Mouse (Mus musculus) kidney, adult 2 months (tissue): ENCODE results near the gene Nmrk1. TPM values are rescaled to one million over a fixed set of nuclear protein-coding genes. Genes with fewer than 3 reads are reported as not detected.

Experiments used
- DNase-seq: peaks from one replicate; pipeline ENCODE4 v3.0.0; 2021
- H3K27ac ChIP-seq: fragments of 200-500 bp; 2 replicates; pipeline ENCODE4 v1.5.1; 2012; ENCODE audit warnings: low read depth, low read length, control low read depth, inconsistent platforms; ENCODE audit not compliant: insufficient read depth
- H3K27me3 ChIP-seq: fragments of 200-500 bp; replicated peaks from 2 replicates; pipeline ENCODE4 v1.6.1; 2012; ENCODE audit warnings: mild to moderate bottlenecking, moderate library complexity, low read length, inconsistent platforms; ENCODE audit not compliant: control insufficient read depth, insufficient read depth
- H3K36me3 ChIP-seq: fragments of 200-500 bp; 2 replicates; pipeline ENCODE4 v1.6.1; 2012; ENCODE audit warnings: mild to moderate bottlenecking, moderate library complexity, low read length, inconsistent platforms; ENCODE audit not compliant: control insufficient read depth, insufficient read depth
- H3K4me1 ChIP-seq: fragments of 200-500 bp; 2 replicates; pipeline ENCODE4 v1.6.1; 2011; ENCODE audit warnings: low read length; ENCODE audit not compliant: control insufficient read depth, insufficient read depth
- H3K4me3 ChIP-seq: fragments of 200-500 bp; 2 replicates; pipeline ENCODE4 v1.5.1; 2011; ENCODE audit warnings: mild to moderate bottlenecking, low read depth, low read length, control low read depth; ENCODE audit not compliant: insufficient read depth
- CTCF ChIP-seq: fragments of 200-500 bp; conservative IDR thresholded peaks from 2 replicates; pipeline ENCODE4 v1.5.1; 2011; ENCODE audit warnings: low read depth, mild to moderate bottlenecking, control low read depth, low read length, moderate library complexity, mixed read lengths; ENCODE audit not compliant: insufficient read depth, insufficient read length
- POLR2A ChIP-seq: fragments of 200-500 bp; IDR thresholded peaks from one replicate; pipeline ENCODE4 v1.6.1; 2011; ENCODE audit warnings: low read depth, low read length, control low read depth
- WGBS: fragments of 180-500 bp; shearing (Covaris S2); methylation state at CpG from one replicate; pipeline ENCODE4 v1.1.7; 2018; 5-methylcytosine and 5-hydroxymethylcytosine counted together
- polyA plus RNA-seq: library from polyadenylated mRNA; depleted of rRNA; stranded (reverse); fragments of >200 nt; gene quantifications from 2 replicates; pipeline ENCODE4 v1.2.3, GENCODE M21; 2012

Gene Nmrk1
- polyA plus RNA-seq, 1 experiment, result 78.6 TPM

DNA sequence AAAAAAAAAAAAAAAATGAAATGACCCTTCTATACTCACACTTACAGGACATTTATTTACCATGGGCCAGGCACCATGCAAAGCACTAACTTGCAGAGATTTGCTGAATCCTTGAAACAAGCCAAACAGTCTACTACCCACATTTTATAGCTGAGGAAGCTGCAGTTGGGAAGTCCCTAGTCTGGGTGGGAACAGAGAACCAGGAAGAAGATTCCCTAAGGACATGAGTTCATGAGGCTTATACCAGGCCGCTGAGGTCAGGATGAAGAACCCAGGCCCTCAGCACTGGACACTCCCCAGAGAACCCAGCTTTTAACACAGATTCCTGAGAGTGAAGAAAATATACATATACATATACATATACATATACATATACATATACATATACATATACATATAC, 14.2 kb upstream of the Nmrk1 start:
- no peak for TF ChIP-seq POLR2A
- TF ChIP-seq CTCF, result no peak
- Histone ChIP-seq H3K27me3 (no peaks in the 10 kb centered on the region), H3K27ac (0 out of 2 replicates have a peak overlapping the region, but pooled peaks have one; percentile 40), H3K36me3 (no peaks in the 10 kb centered on the region), H3K4me1 (peaks cover 24% of the 10 kb centered on the region), H3K4me3 (no peak overlapping the region)
- no peak for DNase-seq
- 68% methylated on average over 1 of the region's 1 CpGs for WGBS

DNA sequence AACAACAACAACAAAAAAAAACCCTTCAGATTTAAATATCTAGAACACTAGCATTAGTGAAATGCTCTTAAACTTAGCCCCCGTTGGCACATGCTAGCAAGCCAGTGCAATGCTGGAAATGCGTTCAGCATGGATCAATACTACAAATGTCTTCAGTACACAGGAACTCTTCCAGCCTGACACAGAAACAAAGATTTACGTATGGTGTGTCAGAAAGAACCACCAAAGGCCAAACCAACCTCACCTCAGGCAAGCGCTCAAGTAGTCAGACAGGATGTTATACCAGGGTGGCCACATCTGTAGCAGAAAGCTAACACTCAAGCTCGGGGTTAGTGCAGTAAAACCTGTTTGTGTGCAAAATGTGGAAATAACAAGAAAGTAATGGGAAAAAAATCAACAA, 12.7 kb upstream of the Nmrk1 start:
- WGBS, result 54% methylated on average over 5 of the region's 5 CpGs
- no peaks in the 10 kb centered on the region for H3K27me3 ChIP-seq
- H3K27ac ChIP-seq, result no peak overlapping the region
- H3K36me3 ChIP-seq, result no peaks in the 10 kb centered on the region
- no peak for TF ChIP-seq CTCF
- no peak for TF ChIP-seq POLR2A
- H3K4me3 ChIP-seq, result no peak overlapping the region
- H3K4me1 ChIP-seq, result peaks cover 21% of the 10 kb centered on the region
- DNase-seq, result no peak

GRCm38 (mm10) chr19:18619691-18620090, 12.1 kb upstream of the Nmrk1 start:
- H3K4me3 ChIP-seq, result no peak overlapping the region
- DNase-seq, result no peak
- no peaks in the 10 kb centered on the region for H3K36me3 ChIP-seq
- no peak overlapping the region for H3K27ac ChIP-seq
- no peaks in the 10 kb centered on the region for H3K27me3 ChIP-seq
- TF ChIP-seq CTCF (no peak), POLR2A (no peak)
- WGBS, result 89% methylated on average over 1 of the region's 1 CpGs
- peaks cover 21% of the 10 kb centered on the region for H3K4me1 ChIP-seq

DNA sequence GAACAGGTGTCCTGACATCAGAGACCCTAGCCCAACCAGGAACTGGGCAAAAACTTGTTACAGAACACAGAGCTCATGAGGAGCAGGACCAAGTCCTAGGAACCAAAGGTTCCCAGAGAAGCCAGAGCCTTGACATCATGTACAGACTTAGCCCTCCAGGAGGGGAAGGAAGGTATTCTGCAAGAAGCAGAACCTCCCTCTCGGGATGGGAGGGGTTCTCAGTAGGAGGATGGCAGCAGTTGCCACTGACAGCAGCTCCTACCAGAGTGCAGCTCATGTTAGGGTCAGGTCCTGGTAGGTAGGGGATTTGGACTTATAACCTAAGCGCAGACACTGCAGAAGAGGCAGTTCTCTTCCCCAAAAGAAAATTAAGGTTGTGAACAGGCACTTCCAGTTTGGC, 7.9 kb upstream of the Nmrk1 start:
- H3K4me3 ChIP-seq, result no peak overlapping the region
- WGBS, result 69% methylated on average over 2 of the region's 2 CpGs
- no peaks in the 10 kb centered on the region for H3K27me3 ChIP-seq
- TF ChIP-seq CTCF, result no peak
- TF ChIP-seq POLR2A, result no peak
- no peak for DNase-seq
- peaks cover 17% of the 10 kb centered on the region for H3K4me1 ChIP-seq
- no peaks in the 10 kb centered on the region for H3K36me3 ChIP-seq
- H3K27ac ChIP-seq, result no peak overlapping the region

- no peaks in the 10 kb centered on the region for H3K36me3 ChIP-seq
- peak; percentile 95 for DNase-seq
- H3K27ac ChIP-seq, result peak overlapping the region; percentile 98
- H3K4me1 ChIP-seq, result peaks cover 13% of the 10 kb centered on the region
- no peaks in the 10 kb centered on the region for H3K27me3 ChIP-seq
- WGBS, result 21% methylated on average over 1 of the region's 1 CpGs
- TF ChIP-seq POLR2A (no peak), CTCF (no peak)
- no peak overlapping the region for H3K4me3 ChIP-seq
Measured at GRCm38 (mm10) chr19:18629589-18629988, 2.2 kb upstream of the Nmrk1 start.

DNA sequence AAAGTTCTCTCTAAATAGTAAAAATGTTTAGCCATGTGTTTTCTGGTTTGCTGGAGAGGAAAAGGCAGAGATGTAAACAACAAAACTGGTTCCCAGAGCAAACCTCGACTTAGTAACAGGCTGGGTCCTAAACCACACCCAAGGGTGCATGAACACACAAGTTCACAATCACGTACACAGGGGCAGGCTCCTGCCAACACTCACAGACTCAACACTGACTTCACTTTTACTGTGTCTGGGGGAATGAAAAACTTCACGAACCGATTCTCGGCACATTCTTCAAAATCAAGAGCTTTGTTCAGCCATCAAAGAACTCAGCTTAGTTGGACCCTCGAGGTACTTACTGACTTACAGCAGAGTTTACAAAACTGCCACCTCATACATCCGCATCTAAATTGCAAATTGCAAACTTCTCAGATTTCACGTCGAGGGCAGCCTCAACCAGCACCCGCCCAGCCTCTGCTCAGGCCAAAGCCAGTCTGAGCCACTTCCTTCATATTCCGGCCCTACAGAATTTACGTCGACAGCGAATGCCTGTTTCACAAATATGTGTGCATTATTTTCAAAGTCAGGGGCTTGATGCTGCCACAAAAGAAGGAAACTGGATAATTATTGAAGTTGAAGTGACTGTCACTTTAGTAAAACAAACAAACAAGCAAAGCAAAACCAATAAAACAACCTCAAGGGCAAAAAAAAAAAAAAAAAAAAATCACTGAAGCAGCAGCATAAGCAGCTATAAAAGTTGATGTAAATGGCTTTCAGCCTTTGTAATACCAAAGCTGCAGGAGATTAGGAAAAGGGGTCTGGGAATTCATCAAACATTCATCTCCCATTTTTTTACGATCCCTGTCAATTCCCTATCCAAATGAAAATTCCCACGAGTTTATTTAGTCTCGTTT, 1.3 kb upstream of the Nmrk1 start:
- peak; percentile 80 for DNase-seq
- no peaks in the 10 kb centered on the region for H3K27me3 ChIP-seq
- peak overlapping the region; percentile 94 for H3K4me3 ChIP-seq
- H3K36me3 ChIP-seq, result no peaks in the 10 kb centered on the region
- H3K27ac ChIP-seq, result peak overlapping the region; percentile 98
- H3K4me1 ChIP-seq, result peaks cover 13% of the 10 kb centered on the region
- TF ChIP-seq CTCF (no peak), POLR2A (no peak)
- under 1% methylated on average over 17 of the region's 17 CpGs for WGBS

GRCm38 (mm10) chr19:18631161-18631643, 548 bp upstream of the Nmrk1 start:
- Histone ChIP-seq H3K4me3 (peak overlapping the region; percentile 94), H3K4me1 (peaks cover 13% of the 10 kb centered on the region), H3K27ac (peak overlapping the region; percentile 98), H3K27me3 (no peaks in the 10 kb centered on the region), H3K36me3 (no peaks in the 10 kb centered on the region)
- WGBS, result under 1% methylated on average over 40 of the region's 40 CpGs
- TF ChIP-seq POLR2A, result no peak
- TF ChIP-seq CTCF, result no peak
- peak; percentile 74 for DNase-seq
